14 mouse cellular contexts compared by ENCODE assay signal in the genomic region with DNA sequence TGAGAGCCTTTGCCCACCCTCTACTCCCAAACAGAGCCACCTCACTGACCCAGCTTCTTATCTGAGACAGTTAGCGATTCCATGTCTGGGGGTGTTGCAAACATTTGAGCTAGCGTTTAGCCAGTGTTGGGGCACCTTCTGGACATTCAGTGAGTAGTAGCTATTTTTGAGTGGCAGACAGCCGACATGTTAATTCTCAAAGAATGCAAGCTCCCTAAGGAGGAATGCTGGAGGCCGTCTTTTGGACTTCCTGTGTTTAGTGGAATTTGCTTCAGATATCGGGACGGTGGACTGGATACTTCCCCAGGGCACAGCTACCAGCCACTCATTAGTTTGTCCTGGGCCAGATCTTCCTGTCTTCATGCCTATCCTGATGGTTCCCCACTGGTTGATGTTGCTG. TPM values are rescaled to one million over a fixed set of nuclear protein-coding genes. Genes with fewer than 3 reads are reported as not detected.
A peak's percentile ranks its signal among the peaks of the same experiment; 100 is the strongest.
DNase-seq lines count a peak whose midpoint lies in the region; ATAC-seq and TF ChIP-seq lines count a peak whose summit lies in the region.
"Had no signal": no experiment of that assay in that cellular context is flagged by ENCODE, and none has a peak within 500 bp of the region (broad histone marks: within the 10 kb centered on the region; RNA-seq: fewer than 3 reads in every experiment).

No protein-coding gene starts in this region.

- H3K4me2 ChIP-seq in kidney, embryonic 15.5 days, result no peak overlapping the region
- no peak overlapping the region for H3K4me2 ChIP-seq in kidney, embryonic 14.5 days (replicated peaks; ENCODE audit: low read depth, low read length)
- H3K4me2 ChIP-seq in stomach, embryonic 16.5 days (ENCODE audit: low read depth, low read length), result no peak overlapping the region
- no peak overlapping the region for H3K4me2 ChIP-seq in stomach, postnatal 0 days (replicated peaks; ENCODE audit: low read depth)
- peak overlapping the region; percentile 16; the same call in 1 of the 2 replicates for H3K4me2 ChIP-seq in heart, embryonic 14.5 days (ENCODE audit: low read length)
- H3K4me2 ChIP-seq: forebrain, embryonic 15.5 days; neural tube, embryonic 12.5 days had no signal

- no peaks in the 10 kb centered on the region for H3K27me3 ChIP-seq in kidney, embryonic 15.5 days
- no peaks in the 10 kb centered on the region for H3K27me3 ChIP-seq in kidney, embryonic 14.5 days (ENCODE audit: control insufficient read depth, insufficient read depth, low read length)
- H3K27me3 ChIP-seq in stomach, embryonic 16.5 days (ENCODE audit: control insufficient read depth, insufficient read depth, low read length), result no peaks in the 10 kb centered on the region
- no peaks in the 10 kb centered on the region for H3K27me3 ChIP-seq in stomach, postnatal 0 days (ENCODE audit: control insufficient read depth, insufficient read depth, low read length)
- no peaks in the 10 kb centered on the region for H3K27me3 ChIP-seq in heart, embryonic 14.5 days (ENCODE audit: control insufficient read depth, insufficient read depth, low read length)
- H3K27me3 ChIP-seq: forebrain, embryonic 15.5 days; neural tube, embryonic 12.5 days had no signal

- H3K4me3 ChIP-seq in kidney, embryonic 15.5 days (replicated peaks), result no peak overlapping the region
- H3K4me3 ChIP-seq in kidney, embryonic 14.5 days (ENCODE audit: low read length), result no peak overlapping the region
- H3K4me3 ChIP-seq in stomach, embryonic 16.5 days (replicated peaks; ENCODE audit: low read length), result no peak overlapping the region
- no peak overlapping the region for H3K4me3 ChIP-seq in stomach, postnatal 0 days (ENCODE audit: low read depth, low read length)
- H3K4me3 ChIP-seq in heart, embryonic 14.5 days (ENCODE audit: control insufficient read depth in 1 of 2, insufficient read depth in 1 of 2, low read depth in 1 of 2, low read length in 2 of 2), result no peak overlapping the region
- H3K4me3 ChIP-seq: forebrain, embryonic 15.5 days; neural tube, embryonic 12.5 days had no signal

- H3K9ac ChIP-seq in kidney, embryonic 15.5 days, result no peak overlapping the region
- no peak overlapping the region for H3K9ac ChIP-seq in kidney, embryonic 14.5 days (ENCODE audit: low read depth, low read length)
- H3K9ac ChIP-seq in stomach, embryonic 16.5 days (ENCODE audit: low read length), result no peak overlapping the region
- no peak overlapping the region for H3K9ac ChIP-seq in stomach, postnatal 0 days (ENCODE audit: low read length)
- no peak overlapping the region; the same call in 1 of the 2 replicates for H3K9ac ChIP-seq in heart, embryonic 14.5 days (ENCODE audit: low read length)
- H3K9ac ChIP-seq: forebrain, embryonic 15.5 days; neural tube, embryonic 12.5 days had no signal

- no peaks in the 10 kb centered on the region for H3K9me3 ChIP-seq in kidney, embryonic 15.5 days (replicated peaks)
- no peaks in the 10 kb centered on the region for H3K9me3 ChIP-seq in kidney, embryonic 14.5 days (ENCODE audit: control insufficient read depth, low read length)
- no peaks in the 10 kb centered on the region for H3K9me3 ChIP-seq in stomach, embryonic 16.5 days (replicated peaks; ENCODE audit: control insufficient read depth, low read length)
- H3K9me3 ChIP-seq in stomach, postnatal 0 days (ENCODE audit: control insufficient read depth, low read length), result no peaks in the 10 kb centered on the region
- no peaks in the 10 kb centered on the region for H3K9me3 ChIP-seq in heart, embryonic 14.5 days (ENCODE audit: control insufficient read depth, low read length)
- H3K9me3 ChIP-seq: forebrain, embryonic 15.5 days; neural tube, embryonic 12.5 days had no signal

- H3K4me1 ChIP-seq in kidney, embryonic 15.5 days, result peaks cover 43% of the 10 kb centered on the region
- peaks cover 22% of the 10 kb centered on the region for H3K4me1 ChIP-seq in kidney, embryonic 14.5 days (ENCODE audit: control insufficient read depth, insufficient read depth, low read length)
- H3K4me1 ChIP-seq in stomach, embryonic 16.5 days (ENCODE audit: control insufficient read depth, insufficient read depth, low read length), result peaks cover 42% of the 10 kb centered on the region
- peaks cover 2% of the 10 kb centered on the region; the same call in 1 of the 2 replicates for H3K4me1 ChIP-seq in stomach, postnatal 0 days (replicated peaks; ENCODE audit: control insufficient read depth, insufficient read depth)
- H3K4me1 ChIP-seq in heart, embryonic 14.5 days (ENCODE audit: control insufficient read depth in 2 of 2, insufficient read depth in 2 of 2, low read length in 2 of 2), result peaks cover 42 to 55% of the 10 kb centered on the region in 2 experiments
- H3K4me1 ChIP-seq: neural tube, embryonic 12.5 days had no signal

- peak overlapping the region; percentile 14; the same call in 1 of the 2 replicates for H3K27ac ChIP-seq in kidney, embryonic 15.5 days
- H3K27ac ChIP-seq in kidney, embryonic 14.5 days (ENCODE audit: low read depth, low read length), result no peak overlapping the region
- peak overlapping the region; percentile 38; the same call in 1 of the 2 replicates for H3K27ac ChIP-seq in stomach, embryonic 16.5 days (ENCODE audit: low read length)
- no peak overlapping the region for H3K27ac ChIP-seq in stomach, postnatal 0 days (replicated peaks)
- peak overlapping the region; percentile 70 to 93 for H3K27ac ChIP-seq in heart, embryonic 14.5 days (replicated peaks in 1 of 2; ENCODE audit: control insufficient read depth in 1 of 2, insufficient read depth in 1 of 2, low read depth in 2 of 2, low read length in 2 of 2)
- H3K27ac ChIP-seq: forebrain, embryonic 15.5 days; neural tube, embryonic 12.5 days had no signal

- DNase-seq in stomach, postnatal 0 days (ENCODE audit: low spot score), result no peak
- DNase-seq in cerebellum, postnatal 36 days, result no peak
- no peak for DNase-seq in left cerebral cortex, postnatal 25 days (ENCODE audit: low spot score in 2 of 2)
- DNase-seq in B cell, adult 2 months, result no peak
- DNase-seq: adrenal gland, adult 2 months; cerebellum, postnatal 25 days; midbrain, embryonic 14.5 days had no signal

- 46% methylated on average over 6 of the region's 6 CpGs for WGBS in kidney, embryonic 15.5 days
- 52% methylated on average over 6 of the region's 6 CpGs for WGBS in kidney, embryonic 14.5 days
- WGBS in stomach, embryonic 16.5 days, result 29% methylated on average over 6 of the region's 6 CpGs
- 32% methylated on average over 6 of the region's 6 CpGs for WGBS in stomach, postnatal 0 days
- 3% methylated on average over 6 of the region's 6 CpGs for WGBS in heart, embryonic 14.5 days

- no peak for TF ChIP-seq EP300 in stomach, postnatal 0 days (optimal IDR thresholded peaks at IDR 0.05)

- TF ChIP-seq CTCF in stomach, postnatal 0 days (IDR thresholded peaks at IDR 0.05; ENCODE audit: low read depth), result no peak

- no peak for ATAC-seq in kidney, embryonic 15.5 days (replicated peaks; ENCODE audit: low FRiP score)
- no peak for ATAC-seq in kidney, embryonic 14.5 days (ENCODE audit: low FRiP score, low TSS enrichment)
- no peak for ATAC-seq in stomach, embryonic 16.5 days (ENCODE audit: insufficient read depth, low FRiP score)
- ATAC-seq in stomach, postnatal 0 days (ENCODE audit: low FRiP score, low TSS enrichment), result no peak
- ATAC-seq in heart, embryonic 14.5 days (ENCODE audit: insufficient number of reproducible peaks, insufficient read depth, low FRiP score, low read depth), result no peak
- ATAC-seq: forebrain, embryonic 15.5 days had no signal

- H3K36me3 ChIP-seq in kidney, embryonic 15.5 days, result no peaks in the 10 kb centered on the region
- H3K36me3 ChIP-seq in kidney, embryonic 14.5 days (ENCODE audit: control insufficient read depth, insufficient read depth, low read length), result no peaks in the 10 kb centered on the region
- no peaks in the 10 kb centered on the region for H3K36me3 ChIP-seq in stomach, embryonic 16.5 days (ENCODE audit: control insufficient read depth, insufficient read depth, low read length)
- no peaks in the 10 kb centered on the region for H3K36me3 ChIP-seq in stomach, postnatal 0 days (ENCODE audit: control insufficient read depth, insufficient read depth, low read length)
- no peaks in the 10 kb centered on the region for H3K36me3 ChIP-seq in heart, embryonic 14.5 days (ENCODE audit: control insufficient read depth, insufficient read depth, low read length)
- H3K36me3 ChIP-seq: forebrain, embryonic 15.5 days; neural tube, embryonic 12.5 days had no signal

- intact Hi-C loops in left cerebral cortex, postnatal 25 days (cut with DNase I), result no loop called here

RNA-seq across cellular contexts. Expression of a gene that starts 6.5 kb away (rescaled TPM):
- polyA plus RNA-seq in kidney, embryonic 15.5 days (2015; fragmentation: Nextera tagmentation; extraction: Ambion mirVana), result 0.45 and 0.48 TPM in 2 replicates
- polyA plus RNA-seq in kidney, embryonic 14.5 days (2014; fragmentation: Nextera tagmentation; extraction: Ambion mirVana), result 0.26 and 0.32 TPM in 2 replicates
- polyA plus RNA-seq in stomach, embryonic 16.5 days (2015; fragmentation: Nextera tagmentation; extraction: Ambion mirVana), result 0.24 and 0.45 TPM in 2 replicates
- 0.25 and 0.27 TPM in 2 replicates for polyA plus RNA-seq in stomach, postnatal 0 days (2015; fragmentation: Nextera tagmentation; extraction: Ambion mirVana)
- 0.93 and 1.0 TPM in 2 replicates for polyA plus RNA-seq in heart, embryonic 14.5 days (2014; fragmentation: Nextera tagmentation; extraction: Ambion mirVana)
- total RNA-seq in left cerebral cortex, postnatal 25 days (2021), result under 1 TPM; 0.55 to 0.99 TPM

RNA-seq across cellular contexts. Expression of a gene that starts 32.7 kb away (rescaled TPM):
- polyA plus RNA-seq in kidney, embryonic 15.5 days (2015; fragmentation: Nextera tagmentation; extraction: Ambion mirVana), result 181 and 194 TPM in 2 replicates
- polyA plus RNA-seq in kidney, embryonic 14.5 days (2014; fragmentation: Nextera tagmentation; extraction: Ambion mirVana), result 145 and 152 TPM in 2 replicates
- 187 and 192 TPM in 2 replicates for polyA plus RNA-seq in stomach, embryonic 16.5 days (2015; fragmentation: Nextera tagmentation; extraction: Ambion mirVana)
- 140 and 146 TPM in 2 replicates for polyA plus RNA-seq in stomach, postnatal 0 days (2015; fragmentation: Nextera tagmentation; extraction: Ambion mirVana)
- 117 and 120 TPM in 2 replicates for polyA plus RNA-seq in heart, embryonic 14.5 days (2014; fragmentation: Nextera tagmentation; extraction: Ambion mirVana)
- 100 to 1,000 TPM; 304 to 317 TPM for total RNA-seq in left cerebral cortex, postnatal 25 days (2021)

RNA-seq across cellular contexts. Expression of a gene that starts 37.4 kb away (rescaled TPM):
- polyA plus RNA-seq in kidney, embryonic 15.5 days (2015; fragmentation: Nextera tagmentation; extraction: Ambion mirVana), result 7.9 and 9.0 TPM in 2 replicates
- polyA plus RNA-seq in kidney, embryonic 14.5 days (2014; fragmentation: Nextera tagmentation; extraction: Ambion mirVana), result 9.7 TPM in 2 replicates
- polyA plus RNA-seq in stomach, embryonic 16.5 days (2015; fragmentation: Nextera tagmentation; extraction: Ambion mirVana), result 8.1 and 9.3 TPM in 2 replicates
- 4.4 and 4.5 TPM in 2 replicates for polyA plus RNA-seq in stomach, postnatal 0 days (2015; fragmentation: Nextera tagmentation; extraction: Ambion mirVana)
- 8.1 and 8.4 TPM in 2 replicates for polyA plus RNA-seq in heart, embryonic 14.5 days (2014; fragmentation: Nextera tagmentation; extraction: Ambion mirVana)
- 1 to 10 TPM; 3.0 to 3.9 TPM for total RNA-seq in left cerebral cortex, postnatal 25 days (2021)

RNA-seq across cellular contexts. Expression of a gene that starts 52.4 kb away (rescaled TPM):
- polyA plus RNA-seq in kidney, embryonic 15.5 days (2015; fragmentation: Nextera tagmentation; extraction: Ambion mirVana), result 0.10 and 0.55 TPM in 2 replicates
- polyA plus RNA-seq in kidney, embryonic 14.5 days (2014; fragmentation: Nextera tagmentation; extraction: Ambion mirVana), result 0.16 and 0.36 TPM in 2 replicates
- 0.34 and 0.39 TPM in 2 replicates for polyA plus RNA-seq in stomach, embryonic 16.5 days (2015; fragmentation: Nextera tagmentation; extraction: Ambion mirVana)
- 1.8 TPM in 2 replicates for polyA plus RNA-seq in stomach, postnatal 0 days (2015; fragmentation: Nextera tagmentation; extraction: Ambion mirVana)
- 0.09 TPM in 1 of 2 replicates, not detected in the other for polyA plus RNA-seq in heart, embryonic 14.5 days (2014; fragmentation: Nextera tagmentation; extraction: Ambion mirVana)
- 100 to 1,000 TPM; 392 to 396 TPM for total RNA-seq in left cerebral cortex, postnatal 25 days (2021)
- total RNA-seq: gastrocnemius, postnatal 4 days had no signal

Comparison
In these comparisons a context has a peak if more than half of its experiments do, and no peak if none do; other contexts are left out.
1. H3K27ac ChIP-seq: peak in kidney, embryonic 15.5 days (single experiment), stomach, embryonic 16.5 days (single experiment) and heart, embryonic 14.5 days (2 of 2); none in kidney, embryonic 14.5 days (single experiment) and stomach, postnatal 0 days (single experiment).